Mouse (Mus musculus) induced T-regulatory cell, adult 2 months (primary cell): ENCODE results near the gene Trim75.
A peak's percentile ranks its signal among the peaks of the same experiment; 100 is the strongest.
"Not testable (repeated sequence)": the region's sequence is repeated elsewhere in the genome, so short reads cannot be mapped to it uniquely, and the experiment has no call there.

Experiments
- DNase-seq: peaks from one replicate; pipeline ENCODE4 v3.0.0-alpha.2; 2012; ENCODE audit warnings: low read depth

Gene Trim75

DNA sequence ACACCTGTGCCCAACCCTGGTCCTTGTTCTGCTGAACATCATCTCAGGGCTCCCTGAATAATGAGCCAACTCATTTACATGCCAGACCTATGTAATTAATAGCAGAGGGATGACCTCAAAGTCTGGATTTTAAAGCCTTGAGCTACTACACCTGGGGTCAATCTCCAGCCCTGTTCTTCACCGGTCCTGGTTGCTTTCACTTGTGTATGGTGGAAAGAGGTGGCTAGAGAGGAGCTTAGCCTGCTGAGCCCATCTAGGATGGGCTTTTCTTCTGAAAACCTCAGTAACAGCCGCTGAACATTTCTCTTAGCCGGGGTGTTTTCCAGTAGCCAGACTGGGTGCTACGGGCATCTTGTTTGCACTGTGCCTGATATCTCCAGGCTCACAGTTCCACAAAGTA, at the start of gene Trim75:
Trim75 (minus strand) TSS at position 101 of the 400 bp plus-strand sequence.
- no peak for DNase-seq

DNA sequence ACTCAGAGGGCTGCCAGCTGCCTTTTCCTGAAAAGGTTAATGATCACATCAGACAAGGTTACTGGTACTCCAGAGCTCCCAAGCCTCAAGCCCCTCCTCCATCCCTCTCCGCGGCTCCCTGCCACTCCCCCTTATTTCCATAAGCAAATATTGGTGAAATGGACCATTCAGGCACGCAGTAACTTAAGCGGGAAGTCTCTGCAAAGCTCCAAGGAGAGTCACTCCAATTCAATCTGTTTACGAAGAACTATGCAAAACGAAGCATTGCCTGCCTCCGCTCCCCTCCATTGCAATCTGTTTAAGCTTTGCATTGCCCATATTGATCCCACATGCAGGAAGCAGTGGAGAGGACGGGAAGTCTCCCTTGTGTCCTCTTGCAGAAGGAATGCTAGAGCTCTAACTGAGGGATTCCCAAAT, 49.5 kb upstream of the Trim75 start, which contains the start of gene Apela:
Apela (minus strand) TSS at position 220 of the 417 bp plus-strand sequence.
- DNase-seq: no peak

DNA sequence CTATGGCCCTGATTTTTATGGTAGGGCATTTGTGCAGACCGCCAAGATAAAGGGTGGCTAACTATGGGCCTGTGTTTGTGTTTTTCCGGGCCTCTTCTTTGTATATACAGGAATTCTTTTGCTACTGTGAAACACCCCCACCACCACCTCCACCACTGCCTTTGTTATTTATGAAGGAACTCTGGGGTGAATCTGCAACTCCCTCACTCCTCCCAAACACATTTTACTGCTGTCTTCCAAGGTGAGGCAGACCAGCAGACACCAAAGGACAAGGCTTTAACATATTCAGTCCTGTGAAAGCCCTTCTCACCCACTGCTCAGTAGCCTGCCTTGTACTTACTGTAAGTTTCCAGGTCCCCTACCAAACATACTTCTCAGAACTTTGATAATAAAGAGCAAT, 46.5 kb upstream of the Trim75 start:
- no peak for DNase-seq

DNA sequence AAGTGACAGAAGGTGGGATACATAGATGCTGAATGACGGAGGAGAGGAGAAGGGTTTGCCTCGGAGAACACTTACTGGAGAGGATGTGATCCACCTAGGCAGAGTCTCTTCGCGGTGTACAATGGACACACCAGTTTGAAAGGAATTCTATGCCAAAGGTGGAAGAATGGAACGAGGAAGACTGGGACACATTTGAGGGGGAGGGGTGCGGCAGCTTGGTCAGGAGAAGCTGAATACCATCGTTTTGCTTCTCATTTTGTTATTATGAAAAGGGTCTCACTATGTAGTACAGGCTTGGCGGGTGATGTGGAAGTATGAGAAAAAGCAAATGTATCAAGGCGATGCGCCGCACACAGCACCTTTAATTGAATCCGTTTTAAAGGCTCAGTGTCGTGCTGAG, 45.4 kb upstream of the Trim75 start:
- DNase-seq: no peak

DNA sequence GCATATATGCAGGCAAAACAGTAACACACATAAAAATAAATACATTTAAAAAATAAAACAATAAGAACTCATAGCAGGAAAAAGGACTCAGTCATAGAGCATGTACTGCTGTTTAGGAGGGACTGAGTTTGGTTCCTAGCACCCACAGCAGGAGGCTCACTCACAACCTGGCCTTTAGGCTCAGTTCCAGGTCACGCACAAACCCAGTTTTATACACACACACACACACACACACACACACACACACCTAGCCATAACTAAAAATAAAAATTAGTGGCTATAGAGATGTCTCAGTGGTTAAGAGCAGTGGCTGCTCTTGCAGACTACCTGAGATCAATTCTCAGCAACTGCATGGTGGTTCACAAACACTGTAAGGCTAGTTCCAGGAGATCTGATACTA, 44.5 kb upstream of the Trim75 start:
- no peak for DNase-seq

DNA sequence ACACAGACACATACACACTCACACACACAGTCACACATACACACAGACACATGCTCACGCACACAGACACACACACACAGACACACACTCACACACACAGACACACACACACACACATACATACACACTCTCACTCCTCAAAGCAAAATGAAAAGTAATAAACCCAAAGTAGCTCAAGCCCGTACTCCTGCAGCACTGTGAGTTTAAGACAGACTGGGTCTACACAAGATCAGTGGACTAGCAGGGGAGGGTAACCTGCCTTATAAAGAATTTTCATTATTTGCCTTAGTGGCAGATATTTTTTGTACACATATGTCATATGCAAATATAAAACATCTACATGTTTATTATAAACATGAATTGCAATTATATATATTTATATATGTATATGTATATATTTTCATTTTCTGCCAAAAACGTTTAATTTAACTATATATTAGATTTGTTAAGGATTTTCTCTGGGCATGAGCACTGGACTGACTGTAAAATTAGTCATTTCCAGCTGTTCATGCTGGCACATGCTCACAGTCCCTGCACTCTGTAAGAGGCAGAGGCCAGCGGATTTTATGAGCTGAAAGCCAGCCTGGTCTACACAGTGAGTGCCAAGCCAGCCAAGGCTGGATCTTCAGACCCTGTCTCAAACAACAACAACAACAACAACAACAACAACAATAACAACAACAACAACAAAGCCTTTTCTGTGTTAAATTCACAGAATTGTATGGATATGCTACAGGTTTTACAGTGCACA, 43.3 kb upstream of the Trim75 start:
- no peak for DNase-seq

DNA sequence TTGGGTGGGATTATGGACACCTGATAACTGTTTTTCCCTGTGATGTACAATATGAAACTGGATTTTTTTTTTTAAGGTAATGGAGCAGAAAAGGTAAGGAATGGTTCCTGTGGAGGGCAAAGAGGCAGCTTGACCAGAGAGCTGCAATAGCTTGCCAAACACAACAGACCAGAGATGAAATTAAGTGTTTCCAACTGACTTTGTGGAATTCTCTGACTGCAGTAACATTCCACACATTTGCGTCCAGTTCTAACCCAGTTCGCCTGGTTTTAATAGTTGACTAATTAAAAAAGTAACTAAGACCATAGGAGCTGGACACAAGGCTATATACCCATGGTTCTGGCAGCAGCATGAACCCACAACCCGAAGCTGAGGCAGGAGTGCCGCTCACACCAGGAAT, 42.1 kb upstream of the Trim75 start:
- no peak for DNase-seq

DNA sequence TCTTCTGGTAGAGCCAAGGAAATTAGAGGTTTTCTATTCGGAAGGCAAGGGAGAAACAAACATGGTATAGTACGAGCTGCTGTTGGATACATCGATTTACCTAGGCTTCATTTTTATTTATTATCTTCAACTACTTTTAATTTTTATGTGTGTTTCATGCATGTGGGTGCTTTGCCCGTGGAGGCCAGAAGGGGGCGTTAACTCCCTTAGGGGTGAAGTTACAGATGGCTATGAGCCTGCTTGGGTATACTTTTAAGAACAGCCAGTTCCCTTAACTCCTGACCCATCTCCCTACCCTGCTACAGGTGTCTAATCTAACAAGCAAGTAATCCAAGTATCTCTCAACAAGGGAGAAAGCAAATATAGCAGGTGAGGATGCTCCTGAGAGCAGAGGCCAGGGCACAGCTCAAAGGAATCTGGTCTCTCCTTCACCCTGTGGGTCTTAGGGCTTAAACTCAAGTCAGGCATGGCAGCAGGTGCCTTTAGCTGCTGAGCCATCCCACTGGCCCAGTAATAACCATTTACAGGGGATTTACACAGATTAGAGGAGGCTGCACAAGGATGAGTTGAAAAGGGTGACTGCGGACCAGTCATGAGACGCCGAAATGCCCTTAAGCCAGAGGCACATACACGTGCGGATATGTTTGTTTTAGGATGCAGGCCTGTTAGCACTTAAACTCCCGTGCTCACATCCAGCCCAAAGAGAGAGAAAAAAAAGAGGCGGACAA, 41.5 kb upstream of the Trim75 start:
- DNase-seq: no peak

DNA sequence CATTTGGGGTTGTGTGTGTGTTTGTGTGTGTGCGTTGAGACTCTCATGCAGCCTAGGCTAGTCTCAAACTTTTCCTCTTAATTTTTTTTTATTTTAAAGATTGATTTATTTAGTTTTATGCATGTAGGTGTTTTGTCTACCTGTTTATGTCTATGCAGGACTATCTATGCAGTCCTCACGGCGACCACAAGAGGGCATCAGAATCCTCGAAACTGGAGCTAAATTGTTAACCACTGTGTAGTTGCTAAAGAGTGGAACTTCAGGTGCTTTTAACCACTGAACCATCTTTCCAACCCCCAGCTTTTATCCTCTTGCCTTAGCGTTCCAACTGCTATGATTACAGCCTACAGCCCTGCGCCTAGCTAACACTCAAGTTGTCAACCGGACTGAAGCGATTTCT, 34.9 kb upstream of the Trim75 start:
- peak; percentile 31 for DNase-seq

DNA sequence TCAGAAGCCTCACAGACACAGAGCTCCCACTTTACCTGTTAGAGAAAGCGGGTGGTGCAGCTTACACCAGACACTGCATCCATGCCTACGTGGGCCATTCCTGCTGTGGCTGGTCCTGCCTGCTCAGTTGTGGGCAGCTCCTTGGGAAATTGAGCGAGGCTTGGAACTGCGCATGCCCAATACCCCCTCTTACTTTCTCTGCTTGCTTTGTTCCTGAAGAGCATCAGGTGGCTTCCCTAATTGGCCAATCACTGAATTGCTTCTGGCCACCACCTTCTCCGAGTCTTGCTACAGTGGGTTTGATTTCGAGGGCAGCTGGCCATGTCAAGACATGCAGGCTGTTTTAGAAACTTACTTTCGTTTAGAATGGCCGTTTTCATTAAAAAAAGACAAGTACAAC, 30.8 kb upstream of the Trim75 start, which contains the start of the genes Trim61 and Trim60:
Trim61 (minus strand) TSS at position 101 of the 400 bp plus-strand sequence.
Trim60 (minus strand) TSS at position 162 of the 400 bp plus-strand sequence.
- no peak for DNase-seq

DNA sequence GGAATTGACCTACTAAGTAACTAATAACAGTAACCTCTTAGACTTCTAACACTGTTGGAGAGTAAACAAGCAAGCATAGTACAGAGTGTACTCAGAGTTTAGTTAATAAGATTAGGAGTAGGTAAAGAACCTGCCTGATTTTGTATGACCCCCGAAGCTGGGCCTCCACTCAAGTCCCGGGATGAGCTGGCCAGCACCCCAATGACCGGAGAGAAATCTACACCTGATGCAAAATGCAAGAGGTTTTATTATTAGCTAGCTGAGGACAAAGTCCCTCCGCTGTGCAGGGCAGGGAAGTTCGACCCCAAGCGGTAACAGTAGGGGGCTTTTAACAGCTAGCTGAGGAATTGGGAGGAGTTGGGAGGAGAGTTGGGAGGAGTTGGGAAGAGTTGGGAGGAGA, 20.0 kb upstream of the Trim75 start:
- DNase-seq: not testable (repeated sequence)

DNA sequence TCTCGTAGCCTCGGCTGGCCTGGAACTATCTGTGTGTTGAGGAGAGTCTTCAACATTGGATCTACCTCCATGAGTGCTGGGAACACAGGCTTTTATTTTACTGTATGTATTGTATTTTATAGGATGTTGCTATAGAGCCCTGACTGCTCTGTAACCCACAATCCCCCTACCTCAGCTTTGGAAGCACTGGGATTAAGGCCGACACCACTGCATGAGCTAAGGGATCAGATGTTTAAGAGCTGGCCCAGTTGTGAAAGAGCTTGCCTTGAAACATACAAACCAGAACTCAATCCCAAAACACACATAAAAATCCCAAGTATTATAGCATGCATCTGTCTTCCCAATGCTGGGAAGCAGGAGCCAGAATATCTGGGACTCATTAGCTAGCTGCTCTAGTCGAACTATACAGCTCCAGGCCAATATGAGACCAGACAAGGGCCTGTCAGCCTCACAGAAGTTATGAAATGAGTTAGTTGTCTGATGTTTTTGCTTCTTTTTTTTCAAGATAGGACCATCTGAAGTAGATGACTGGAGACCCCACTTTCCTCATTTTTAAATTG, 11.3 kb upstream of the Trim75 start:
- DNase-seq: no peak

DNA sequence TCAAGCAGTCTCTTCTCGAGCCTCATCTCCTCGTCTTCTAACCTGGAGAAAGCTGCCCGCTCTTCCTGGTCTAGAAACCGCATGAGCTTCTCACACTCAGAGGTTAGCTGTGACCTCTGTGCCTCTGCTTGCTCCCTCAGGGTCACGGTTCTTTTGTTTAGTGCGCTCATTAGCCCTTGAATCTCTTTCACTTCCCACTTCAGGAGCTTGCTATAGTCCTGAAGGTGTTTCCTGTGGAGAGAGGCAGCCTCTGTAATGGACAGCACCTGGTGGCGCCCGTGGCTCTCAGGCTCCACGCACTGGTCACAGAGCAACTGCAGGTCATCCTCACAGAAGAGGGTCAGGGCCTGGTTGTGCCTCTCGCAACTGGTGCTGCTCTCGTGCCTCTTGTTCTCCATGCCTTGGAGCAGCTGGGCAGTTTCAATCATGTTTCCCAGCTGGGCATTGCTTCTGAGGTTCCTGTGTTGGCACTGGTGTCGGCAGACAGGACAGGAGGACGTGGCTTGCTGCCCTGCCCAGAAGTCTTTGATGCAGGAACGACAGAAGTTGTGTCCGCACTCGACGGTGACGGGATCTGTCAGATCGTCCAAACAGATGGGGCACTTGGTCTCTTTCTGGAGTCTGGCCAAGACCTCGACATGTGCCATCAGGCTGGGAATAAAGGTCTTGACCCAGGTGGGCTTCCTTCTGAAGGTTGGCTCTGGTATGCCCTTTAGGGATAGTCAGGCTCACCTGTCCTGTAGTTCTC, 4.3 kb downstream of the Trim75 start:
- no peak for DNase-seq

DNA sequence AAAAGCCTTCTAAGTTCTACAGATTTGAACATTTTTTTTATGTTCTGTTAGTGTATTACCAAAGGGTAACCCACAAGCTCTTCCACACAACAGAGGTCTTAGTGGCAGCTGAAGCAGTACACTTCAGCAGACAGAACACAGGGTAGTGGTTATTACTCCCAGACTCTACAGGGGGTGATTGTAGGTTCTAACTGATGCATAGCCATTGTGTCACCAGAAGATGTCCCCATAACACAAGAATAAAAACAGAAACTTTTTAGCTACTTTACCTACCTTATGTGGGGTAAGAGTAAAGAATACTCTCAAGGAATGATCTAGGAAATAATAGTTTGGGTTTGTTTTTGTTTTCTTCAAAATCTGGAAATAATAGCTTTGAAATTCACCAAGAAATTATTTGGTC, 24.8 kb downstream of the Trim75 start:
- peak; percentile 38 for DNase-seq

DNA sequence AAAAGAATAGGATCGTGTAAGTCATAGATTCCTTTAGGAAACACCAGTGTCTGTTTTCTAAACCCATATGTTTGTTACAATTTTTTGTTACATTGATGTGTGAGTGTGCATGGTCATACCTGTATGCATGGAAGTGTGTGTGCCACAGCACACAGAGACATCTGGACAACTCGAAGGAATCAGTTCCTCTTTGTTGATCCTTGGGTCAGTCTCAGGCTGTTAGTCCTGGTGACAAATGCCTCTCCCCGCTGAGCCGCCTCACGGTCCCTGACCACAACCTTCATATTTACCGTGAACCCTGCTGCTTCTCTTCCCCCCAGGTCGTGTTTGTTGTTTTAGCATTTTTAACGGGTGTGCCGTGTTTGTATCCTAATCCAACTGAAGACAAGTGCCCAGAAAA, 28.6 kb downstream of the Trim75 start:
- DNase-seq: no peak

DNA sequence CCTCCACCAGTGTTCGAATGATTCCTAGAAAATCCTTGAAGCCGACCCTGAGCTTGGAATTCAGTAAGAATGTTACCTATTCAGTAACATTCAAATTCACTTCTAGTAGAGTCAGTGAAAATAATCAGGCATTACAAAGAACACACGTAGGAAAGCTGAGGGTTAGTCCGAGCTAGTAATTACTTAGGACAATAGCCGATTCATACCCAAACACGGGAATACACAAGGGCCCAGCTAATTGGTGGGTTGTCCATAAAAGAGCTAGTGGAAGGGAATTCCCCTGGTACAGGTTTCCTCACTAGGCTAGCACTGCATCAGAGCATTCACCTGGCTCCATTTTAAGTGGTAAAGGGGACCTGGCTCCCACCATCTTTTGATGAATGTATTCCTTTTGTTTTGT, 35.5 kb downstream of the Trim75 start:
- DNase-seq: no peak

DNA sequence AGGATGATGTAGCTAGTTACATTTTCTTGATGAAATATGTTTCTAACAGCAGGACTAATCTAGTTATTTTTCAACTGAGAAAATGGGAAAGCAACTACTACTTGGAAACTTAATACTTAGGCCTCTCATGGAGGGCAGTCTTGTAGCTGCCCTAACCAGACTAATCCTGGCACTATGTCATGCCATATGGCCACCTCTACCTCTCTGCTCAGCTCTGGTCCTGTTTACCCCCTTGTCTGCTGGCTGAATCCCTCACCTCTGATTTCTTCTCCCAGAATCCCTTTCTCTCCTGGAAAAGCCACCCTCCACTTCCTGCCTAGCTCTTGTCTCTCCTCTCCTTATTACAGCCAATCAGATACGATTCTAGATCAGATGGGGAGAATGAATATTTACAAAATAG, 39.3 kb downstream of the Trim75 start:
- DNase-seq: peak; percentile 22

DNA sequence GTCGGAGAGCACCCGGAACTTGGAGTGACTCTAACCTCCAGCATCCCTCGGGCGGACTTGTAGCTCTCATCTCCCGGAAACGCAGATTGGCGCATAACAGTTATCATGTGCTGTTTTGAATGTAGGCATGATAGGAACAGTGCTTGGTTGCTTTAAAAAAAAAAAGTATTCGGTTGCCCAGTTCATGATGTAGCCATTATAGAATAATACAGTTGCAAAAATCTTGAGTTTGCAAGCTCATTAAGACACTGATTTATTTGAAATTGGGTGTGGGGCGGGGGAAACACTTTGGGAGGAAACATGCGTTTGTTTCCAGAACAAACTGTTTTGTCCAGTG, 40.0 kb downstream of the Trim75 start:
- DNase-seq: no peak

DNA sequence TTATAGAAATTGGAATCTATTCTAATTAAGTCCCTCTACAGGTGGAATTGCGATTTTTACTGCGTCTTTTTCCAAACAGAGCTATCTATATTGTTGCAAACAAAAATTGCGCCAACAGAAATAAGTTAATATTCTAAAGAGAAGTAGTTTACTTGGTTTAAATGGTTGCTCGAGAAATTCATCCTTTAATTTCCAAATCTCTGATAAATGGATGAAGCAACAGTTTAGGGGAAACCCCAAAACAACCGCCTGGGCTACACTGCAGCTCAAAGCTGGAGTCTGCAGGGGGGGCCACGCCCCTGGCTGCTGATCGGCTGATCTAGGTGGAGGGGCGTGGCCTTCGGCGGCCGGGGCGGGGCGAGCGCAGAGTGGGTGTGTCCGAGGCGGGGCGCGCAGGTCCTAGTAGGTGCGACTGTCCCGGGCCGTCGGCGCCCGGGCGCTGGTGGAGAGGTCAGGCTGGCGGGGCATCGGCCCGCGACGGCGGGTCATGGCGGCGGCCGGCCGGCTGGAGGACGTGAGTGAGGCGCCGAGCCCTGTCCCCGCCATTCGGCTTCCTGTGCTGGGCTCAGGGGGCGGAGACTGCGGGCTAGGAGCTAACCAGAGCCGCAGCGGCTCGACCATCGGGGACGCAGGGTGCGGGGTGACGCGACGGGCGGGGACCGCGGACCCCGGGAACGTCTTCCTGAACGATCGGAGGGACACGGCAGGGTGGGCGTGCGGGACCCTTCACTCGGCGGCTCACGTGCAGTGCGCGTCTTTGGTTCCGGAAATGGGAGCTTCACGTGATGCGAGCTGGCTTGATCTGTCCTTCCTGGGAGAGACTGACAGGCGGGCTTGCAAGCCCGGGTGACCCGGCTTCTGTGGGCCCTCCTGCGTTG, 40.6 kb downstream of the Trim75 start, which contains the start of gene Tmem192:
Tmem192 (plus strand) TSS at position 366 of the 878 bp plus-strand sequence.
- peak; percentile 96 for DNase-seq

DNA sequence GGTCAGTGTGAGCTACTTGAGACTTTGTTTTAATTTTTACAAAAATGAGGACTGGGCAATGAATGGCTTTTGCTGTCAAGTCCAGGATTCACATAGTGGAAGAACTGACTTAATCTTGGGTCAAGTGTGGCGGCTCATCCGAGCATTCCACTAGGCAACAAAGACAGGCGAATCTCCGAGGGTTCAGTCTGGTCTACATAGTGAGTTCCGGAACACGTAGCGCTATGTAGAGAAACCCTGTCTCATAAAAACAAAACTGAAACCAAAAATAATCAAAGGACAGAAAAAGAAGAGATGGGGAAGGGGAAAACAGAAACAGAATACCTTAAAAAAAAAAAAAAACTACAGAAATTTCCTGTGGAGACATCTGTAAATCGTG, 41.2 kb downstream of the Trim75 start:
- peak; percentile 84 for DNase-seq

DNA sequence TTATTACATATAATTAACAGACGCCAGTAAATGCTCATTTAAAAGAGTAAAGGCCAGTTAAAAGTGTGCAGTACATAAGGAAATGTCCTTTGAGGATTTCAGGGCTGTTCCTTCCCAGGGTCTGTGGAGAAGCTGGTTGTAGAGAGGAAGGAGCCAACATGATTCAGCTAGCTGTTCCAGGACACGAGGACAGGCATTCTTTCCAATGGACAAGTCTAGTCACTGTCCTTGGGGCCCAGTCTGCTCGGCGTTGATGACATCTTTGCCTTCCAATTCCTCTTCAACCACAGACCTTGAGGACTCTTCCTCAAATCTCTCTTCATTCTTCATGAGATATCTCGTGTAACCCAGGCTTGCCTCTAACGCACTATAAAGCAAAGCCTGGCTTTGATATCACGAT, 42.0 kb downstream of the Trim75 start:
- peak; percentile 43 for DNase-seq
